Mouse (Mus musculus) lung, postnatal 36 days (tissue): ENCODE measurements around the gene Gramd1a.
A peak's percentile ranks its signal among the peaks of the same experiment; 100 is the strongest.

ENCODE experiments used
- DNase-seq: peaks from one replicate; pipeline ENCODE4 v3.0.0; 2022; ENCODE audit warnings: mixed read lengths

Gramd1a gene

DNA sequence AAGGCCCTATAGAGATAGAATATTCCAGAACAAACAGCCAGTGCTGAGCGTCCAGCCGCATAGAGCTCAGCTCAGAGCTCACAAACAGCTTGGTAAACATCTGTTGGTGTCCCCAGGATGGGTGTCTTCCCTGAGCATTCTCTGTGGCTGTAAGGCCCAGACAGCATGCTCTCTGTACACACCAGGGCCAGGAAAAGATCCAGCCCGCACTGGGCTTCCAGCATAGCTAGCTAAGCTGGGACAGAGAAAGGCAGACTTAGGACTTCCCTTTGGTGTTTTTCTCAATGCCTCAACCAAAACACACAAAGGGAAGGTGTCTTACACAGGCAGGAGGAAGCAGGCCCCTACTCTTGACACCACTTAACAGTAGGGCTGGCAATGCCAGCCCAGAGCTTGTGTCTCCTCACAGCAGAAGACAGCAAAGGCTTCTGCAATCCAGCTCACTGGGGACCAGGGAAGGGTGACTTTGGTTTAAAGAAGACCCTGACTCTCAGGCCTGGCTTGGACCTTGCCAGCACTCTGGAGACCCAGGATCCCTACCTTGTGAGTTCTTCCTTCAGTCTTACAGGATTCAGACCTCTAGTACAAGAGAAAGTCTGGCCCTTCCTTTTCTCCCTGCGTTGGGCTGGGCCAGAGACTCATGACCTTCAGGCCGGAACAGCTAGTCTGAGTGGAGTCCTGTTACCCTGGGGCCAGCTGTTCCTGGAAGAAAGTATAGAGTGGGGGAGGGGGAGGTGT is at the start of gene Gramd1a:
Gene Gramd1a (minus strand): TSS at position 601 of the 738 bp plus-strand sequence.
- DNase-seq = no peak

DNA sequence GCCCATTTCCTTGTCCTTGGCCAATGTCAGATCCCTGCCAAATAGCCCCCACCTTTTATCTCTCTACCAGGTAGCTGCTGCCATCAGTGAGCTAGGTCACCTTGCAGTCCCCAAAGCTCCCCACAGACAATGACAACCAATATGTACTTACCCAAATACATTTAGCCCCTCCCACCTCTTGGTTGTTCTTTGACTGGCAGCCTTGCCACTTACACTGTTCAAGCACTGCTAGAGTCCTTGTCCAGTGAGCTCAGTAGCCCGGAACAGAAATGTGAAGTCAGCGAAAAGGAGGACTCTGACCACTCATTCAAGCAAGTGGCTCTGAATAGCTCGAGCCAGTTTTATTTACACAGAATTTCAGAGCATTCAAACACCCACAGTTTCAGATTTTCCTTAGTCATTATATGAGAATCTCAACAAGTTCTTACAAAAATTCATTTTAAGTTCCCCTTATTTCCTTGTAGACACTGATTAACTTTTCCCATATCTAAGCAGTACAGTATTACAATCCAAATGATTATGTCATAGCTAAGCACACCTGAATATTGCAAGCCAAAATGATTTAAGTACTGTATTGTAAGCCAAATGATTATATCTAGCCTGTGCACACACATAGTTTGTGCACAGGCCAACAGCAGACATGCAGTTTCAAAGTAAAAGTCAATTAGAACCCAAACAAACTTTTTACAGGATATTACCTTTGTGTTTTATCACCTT is 40.1 kb upstream of the Gramd1a start:
- peak; percentile 51 for DNase-seq

DNA sequence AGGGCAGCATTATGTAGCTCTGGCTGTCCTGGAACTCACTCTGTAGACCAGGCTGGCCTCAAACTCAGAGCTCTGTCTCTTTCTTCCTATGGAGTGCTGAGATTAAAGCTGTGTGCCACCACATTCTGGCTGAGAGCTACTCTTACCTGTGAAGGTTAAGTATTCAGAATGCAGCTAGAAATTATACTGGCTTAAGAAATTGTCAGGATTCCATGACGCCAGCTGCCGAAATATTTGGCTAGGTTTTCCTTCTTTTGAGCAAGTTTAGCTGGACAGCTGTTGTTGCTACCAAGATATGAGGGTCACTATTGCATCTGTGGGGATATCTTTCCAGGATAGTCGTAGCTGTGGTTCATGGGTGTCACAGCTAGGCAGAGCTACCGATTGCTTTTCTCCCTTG is 29.0 kb upstream of the Gramd1a start:
- no peak for DNase-seq

DNA sequence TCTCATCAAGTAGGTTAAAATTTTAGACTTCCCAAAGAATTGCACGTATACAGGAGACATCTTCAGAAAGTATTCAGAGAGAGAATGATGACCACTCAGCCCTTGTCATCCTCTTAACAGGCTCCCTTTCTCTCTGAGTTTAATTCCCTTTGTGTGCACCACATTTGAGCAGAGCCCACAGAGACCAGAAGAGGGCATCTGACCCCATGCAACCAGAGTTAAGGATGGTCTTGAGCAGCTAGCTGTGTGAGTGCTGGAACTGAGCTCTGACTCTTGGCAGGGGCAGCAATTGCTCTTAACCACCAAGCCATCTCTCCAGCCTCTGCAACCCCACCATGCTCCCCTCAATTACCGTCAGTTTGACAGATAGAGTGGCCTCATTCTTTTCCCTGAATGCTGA is 27.2 kb upstream of the Gramd1a start:
- DNase-seq = no peak

DNA sequence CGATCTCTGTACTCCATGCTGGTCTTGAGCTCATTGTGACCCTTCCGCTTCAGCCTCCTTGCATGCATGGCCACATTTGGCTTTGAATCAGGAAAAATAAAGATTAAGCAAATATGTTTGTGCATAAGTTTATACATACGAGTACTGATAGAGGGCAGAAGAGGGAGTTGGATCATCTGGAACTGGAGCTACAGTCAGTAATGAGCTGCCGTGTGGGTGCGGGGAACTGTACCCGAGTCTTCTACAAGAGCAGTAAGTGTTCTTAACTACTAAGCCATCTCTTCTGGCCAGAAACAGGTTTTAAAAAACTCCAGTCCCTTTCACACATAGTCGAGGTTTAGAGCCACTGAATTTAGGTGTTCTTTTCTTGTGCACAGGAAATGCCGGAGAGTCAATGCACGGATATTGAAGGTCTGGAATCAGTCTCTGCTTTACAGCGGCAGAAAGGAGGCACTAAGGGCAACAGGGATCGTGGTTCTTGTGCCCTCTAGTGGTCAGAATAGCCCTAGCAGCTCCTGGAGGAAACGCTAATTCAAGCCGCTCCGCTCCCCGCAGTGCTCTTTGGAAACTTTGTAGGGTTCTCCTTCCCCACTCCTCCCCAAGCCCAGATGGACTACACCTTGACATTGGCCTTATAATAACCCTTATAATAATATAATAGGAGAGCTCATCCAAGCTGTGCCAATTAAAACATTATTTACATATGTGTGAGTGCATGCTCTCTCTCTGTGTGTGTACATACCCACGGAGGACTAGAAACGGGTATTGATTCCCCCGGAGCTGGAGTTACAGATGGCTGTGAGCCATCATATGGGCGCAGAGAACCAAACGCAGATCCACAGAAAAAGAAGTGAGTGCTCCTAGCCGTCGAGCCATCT is 21.4 kb upstream of the Gramd1a start:
- DNase-seq = peak; percentile 85

DNA sequence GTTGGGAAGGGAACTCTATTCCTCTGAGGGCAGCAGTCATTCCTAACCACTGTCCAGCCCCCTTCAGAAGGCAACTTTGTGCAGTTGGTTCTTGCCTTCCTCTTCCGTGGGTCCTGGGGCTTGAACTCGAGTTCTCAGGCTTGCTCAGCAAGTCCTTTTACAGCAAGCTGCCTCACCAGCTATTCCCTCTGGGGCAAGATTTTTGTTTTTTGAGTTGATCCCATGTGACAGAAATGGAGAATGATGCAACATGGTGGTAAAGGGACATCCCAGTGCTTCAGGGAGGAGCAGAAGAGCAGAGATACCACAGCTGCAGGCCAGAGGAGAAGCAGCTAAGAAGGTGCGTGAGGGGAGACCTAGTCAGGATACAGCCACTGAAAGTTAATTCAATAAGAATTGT is 19.4 kb upstream of the Gramd1a start:
- no peak for DNase-seq

DNA sequence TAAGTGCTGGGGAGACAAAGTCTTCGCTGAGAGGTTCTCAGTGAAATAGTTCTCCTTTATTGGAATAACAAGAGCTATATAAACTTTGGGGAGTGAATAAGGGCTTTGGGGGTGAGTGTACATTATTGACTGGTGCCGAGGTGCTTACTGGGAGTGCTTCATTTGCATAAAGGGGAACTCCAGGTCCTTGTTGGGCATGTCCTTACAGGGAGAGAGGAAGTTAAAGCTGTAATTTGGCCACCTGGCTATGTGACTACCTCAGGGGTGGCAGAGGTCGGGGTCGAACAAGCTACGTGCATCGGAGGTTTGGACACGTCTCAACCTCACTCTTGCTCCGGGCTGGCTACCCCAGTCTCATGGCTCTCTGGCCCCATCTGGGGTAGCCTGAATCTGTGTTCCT is 18.8 kb upstream of the Gramd1a start:
- no peak for DNase-seq

DNA sequence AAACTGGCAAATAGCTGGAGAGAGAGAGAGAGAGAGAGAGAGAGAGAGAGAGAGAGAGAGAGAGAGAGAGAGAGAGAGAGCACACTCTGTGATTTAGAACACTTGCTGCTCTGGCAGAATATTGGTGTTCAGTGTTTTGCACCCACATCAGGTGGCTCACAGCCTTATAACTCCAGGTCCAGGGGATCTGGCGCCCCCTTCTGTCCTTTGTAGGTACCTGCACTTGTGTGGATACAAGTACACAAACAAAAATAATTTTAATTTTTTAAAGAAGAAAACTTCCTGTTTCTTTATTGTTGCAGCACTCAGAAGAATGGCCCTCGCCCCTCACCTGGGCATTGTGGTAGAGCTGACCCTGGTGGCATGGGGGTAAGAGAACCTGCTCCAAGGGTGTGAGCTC is 16.5 kb upstream of the Gramd1a start:
- peak; percentile 73 for DNase-seq

DNA sequence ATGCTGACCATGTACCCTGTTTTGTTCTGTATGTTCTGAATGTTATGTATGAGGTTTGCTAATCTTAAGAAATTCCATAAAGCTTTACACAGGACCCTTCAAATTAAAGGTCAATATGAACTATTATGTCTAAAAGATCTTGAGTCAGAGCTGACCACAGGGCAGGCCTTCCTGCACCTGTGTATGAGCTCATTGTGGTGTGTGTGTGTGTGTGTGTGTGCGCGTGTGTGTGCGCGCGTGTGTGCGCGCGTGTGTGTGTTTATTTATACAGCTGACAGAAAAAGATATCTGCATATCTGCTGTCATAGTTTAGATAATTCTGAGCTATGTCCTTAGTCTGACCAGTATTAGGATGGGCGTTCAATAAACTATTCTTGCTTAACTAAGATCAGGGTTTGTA is 14.8 kb upstream of the Gramd1a start:
- DNase-seq = no peak

DNA sequence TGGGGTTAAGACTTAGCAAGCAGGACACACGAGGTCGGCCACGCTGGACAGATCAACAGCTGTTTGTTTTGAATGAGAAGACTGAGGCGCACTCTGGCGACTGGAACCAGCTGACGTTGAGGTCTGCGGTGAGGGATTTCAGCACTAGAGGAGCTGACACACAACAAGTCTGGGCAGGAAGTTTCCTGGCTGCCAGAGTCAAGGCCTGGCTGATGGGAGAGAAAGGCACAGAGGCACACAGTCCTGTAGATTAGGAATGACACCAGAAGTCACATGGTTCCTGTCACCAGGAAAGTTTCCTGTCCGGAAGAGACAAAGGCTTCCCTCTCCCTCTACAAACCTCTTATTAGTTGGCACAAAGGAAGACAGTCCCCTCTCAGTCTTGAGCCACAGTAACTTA is 12.7 kb upstream of the Gramd1a start:
- DNase-seq = peak; percentile 52

DNA sequence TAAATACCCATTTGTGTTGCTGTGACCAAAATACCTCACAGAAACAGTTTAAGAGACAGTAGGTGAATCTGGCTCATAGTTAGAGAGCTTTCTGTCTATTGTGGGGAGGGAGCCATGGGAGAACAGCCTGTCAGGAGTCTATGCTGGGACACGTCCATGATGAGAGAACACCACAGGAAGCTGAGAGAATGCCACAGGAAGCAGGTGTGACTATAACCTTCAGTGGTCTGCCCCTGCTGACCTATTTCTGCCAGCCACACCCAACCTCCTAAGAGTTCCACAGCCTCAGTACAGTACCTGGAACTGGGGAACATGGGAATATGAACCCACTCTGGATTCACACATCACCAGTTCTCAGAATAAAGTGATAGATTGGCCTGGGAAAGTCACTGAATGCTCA is 9.1 kb upstream of the Gramd1a start:
- DNase-seq = no peak

DNA sequence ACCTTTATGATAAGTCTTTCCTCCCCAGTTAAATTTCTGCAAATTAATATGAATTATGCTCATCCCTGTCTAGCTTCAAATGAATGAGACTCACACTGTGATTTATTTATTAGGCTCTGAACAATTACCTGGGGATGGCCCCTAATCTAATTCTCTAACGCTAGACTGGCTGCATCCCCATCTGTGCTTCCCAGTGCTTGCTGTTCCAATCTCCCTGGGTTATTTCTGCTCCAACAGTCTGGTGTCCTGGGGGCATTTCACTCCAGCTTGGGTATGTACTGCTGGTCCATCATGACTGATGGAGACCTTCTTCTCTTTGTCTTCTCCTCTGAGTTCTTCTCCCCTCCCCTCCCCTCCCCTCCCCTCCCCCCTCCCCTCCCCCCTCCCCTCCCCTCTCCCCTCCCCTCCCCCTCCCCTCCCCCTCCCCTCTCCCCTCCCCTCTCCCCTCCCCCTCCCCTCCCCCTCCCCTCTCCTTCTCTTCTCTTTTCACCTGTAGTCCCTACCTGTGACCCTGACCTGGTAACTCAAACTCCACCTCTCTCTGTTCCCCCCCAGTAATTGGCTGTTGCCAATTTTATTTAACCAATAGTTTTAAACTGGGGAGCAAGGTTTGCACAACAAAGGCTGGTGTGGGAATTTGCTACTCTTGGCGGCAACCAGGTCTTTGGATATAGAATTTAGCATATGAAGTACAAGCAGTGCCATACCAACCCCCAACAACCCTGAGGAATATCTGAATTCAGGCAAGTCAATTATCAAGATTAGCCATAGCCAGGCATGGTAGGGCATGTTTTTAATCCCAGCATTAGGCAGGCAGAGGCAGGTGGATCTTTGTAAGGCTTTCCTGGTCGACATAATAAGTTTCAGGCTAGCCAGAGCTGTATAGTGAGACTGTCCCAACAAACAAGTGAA is 8.2 kb upstream of the Gramd1a start:
- no peak for DNase-seq

DNA sequence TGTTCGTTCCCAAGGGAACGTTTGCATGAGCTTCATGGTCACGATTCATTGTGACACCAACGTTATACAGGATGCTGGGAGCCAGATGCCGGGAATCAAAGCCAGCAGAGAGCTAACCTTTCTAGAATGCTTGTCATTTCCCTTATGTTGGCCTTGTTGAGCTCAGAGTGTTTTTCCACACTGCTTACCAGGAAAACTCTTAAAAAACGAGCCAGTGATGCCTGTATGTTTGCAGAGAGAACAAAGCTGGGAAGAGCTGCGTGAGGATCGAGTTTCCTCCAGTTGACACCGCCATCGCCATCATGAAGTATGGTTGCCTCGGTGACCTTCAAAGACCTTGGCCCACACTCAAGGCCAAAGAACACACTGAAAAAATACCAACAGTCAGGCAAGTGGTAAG is 6.6 kb upstream of the Gramd1a start:
- no peak for DNase-seq

DNA sequence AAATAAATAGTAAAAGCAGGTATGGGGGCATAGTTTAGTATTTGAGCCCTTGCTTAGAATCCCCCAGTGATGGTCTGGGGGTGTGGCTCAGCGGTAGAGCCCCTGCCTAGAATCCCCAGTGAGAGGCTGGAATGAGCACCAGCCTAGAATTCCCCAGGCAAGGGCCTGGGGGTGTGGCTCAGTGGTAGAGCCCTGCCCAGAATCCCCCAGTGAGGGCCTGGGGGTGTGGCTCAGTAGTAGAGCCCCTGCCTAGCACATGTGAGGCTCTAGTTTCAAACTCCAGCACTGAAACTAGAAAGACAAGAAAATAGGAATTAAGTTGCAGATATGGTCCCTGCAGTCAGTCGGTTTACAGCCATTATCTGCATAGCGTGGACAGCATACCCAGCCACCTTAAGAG is 6.1 kb upstream of the Gramd1a start:
- no peak for DNase-seq

DNA sequence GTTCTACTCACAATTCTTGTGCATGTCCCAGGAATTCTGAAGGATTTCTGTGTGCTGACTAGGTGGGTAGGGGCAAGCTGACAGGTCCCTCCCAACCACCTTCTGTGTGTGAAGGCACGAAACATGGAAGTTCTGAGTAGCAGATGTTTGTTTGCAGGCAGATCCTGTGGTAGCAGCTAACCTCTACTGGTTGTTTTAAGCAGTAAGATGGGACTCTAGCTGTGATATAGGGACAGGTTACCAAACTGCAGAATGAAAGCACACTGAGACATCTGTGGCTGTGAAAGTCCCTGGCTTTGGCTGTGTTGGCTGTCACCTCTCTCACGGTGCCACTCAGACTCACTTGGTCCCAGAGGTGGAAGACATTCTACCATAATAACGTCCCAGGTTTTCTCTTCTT is 5.5 kb upstream of the Gramd1a start:
- DNase-seq = no peak

DNA sequence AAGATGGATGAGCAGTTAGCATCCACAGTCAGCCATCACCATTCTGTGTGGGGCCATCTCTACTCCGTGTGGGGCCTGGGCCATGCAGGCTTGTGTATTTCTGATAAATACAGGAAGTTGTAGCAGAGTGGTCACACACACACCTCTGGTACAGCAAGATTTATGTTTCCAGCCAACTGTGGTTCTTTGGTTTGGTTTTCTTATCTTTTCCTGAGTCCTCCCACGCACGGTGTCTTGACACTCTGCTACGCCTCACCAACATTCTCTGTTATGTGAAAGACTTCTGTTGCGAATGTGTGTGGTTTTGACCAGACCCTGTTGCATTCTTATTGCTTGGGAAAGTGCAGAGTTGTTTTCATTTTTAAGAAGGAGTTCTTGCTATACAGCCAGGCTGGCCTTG is 5.1 kb upstream of the Gramd1a start:
- peak; percentile 67 for DNase-seq

DNA sequence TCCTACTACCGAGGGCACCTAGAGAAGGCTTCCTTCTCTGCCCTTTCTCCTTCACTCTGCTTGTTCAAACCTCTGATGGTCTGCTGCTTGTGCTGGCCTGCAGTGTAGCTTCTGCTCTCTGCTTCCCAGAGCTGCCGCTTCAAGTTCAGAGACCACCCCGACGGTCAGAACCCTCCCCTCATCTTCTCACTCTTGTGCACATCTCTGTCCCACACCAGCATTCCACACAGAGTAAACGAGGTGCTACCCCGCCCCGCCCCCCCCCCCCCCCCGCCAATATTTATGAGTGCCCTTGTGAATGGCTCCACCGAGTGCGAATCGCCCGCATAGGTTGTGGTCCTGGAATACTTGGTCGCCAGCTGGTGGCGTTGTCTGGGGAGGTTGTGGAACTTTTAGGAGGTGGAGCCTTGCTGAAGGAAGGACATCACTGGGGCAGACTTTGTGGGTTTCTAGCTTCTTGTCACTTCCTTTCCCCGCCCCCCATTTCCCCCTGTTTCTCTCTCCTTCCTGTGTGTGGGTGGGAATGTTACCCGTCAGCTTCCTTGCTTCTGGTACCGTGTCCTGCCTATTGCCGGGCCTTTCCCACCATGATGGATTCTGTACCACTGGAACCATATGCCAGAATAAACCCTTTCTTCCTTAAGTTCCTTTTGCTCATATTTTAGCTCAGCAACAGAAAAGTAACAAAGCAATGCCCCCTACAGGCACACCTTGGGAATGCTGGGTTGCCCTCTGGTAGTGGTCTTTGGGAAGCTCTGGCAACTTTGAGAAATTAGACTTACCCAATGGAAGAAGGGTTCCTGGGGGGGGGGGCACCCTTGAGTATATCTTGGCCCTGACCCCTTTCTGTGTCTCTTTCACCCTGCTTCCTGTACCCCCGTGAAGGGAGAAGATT is 585 bp upstream of the Gramd1a start:
- peak; percentile 71 for DNase-seq

DNA sequence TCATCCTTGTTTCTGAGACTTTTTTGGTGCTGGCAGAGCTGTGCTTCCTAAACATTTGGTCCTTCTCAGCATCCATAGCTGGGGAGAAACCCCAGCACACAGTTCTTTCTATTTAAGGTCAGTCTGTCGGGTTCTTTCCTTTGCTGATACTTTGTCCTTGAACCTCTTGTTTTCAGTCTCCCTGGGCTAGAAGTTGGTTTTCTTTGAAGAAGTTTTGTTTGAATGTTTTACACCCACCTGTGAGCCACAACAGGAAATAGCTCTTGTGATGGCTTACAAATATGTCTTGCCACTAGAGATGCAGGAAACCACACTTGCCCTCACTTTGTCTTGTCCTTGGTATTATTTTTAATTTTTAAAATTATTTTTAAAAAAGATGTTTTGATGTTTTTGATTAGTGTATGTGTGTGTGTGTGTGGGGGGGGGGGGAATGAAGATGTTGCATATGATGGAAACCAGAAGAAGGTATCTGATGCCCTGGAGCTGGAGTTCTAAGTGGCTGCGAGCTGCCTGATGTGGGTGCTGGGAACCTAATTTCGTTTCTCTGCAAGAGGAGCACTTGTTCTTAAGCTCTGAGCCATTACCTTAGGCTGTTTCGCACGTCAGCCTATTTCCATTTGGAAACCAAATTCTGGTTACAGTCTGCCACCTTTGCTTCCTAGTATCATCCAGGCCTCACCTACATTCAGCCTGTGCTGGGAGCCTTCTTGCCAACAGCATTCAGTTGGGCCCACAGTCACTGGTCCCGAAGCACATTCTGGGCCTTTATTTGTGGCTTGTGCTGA is 2.0 kb downstream of the Gramd1a start:
- no peak for DNase-seq

DNA sequence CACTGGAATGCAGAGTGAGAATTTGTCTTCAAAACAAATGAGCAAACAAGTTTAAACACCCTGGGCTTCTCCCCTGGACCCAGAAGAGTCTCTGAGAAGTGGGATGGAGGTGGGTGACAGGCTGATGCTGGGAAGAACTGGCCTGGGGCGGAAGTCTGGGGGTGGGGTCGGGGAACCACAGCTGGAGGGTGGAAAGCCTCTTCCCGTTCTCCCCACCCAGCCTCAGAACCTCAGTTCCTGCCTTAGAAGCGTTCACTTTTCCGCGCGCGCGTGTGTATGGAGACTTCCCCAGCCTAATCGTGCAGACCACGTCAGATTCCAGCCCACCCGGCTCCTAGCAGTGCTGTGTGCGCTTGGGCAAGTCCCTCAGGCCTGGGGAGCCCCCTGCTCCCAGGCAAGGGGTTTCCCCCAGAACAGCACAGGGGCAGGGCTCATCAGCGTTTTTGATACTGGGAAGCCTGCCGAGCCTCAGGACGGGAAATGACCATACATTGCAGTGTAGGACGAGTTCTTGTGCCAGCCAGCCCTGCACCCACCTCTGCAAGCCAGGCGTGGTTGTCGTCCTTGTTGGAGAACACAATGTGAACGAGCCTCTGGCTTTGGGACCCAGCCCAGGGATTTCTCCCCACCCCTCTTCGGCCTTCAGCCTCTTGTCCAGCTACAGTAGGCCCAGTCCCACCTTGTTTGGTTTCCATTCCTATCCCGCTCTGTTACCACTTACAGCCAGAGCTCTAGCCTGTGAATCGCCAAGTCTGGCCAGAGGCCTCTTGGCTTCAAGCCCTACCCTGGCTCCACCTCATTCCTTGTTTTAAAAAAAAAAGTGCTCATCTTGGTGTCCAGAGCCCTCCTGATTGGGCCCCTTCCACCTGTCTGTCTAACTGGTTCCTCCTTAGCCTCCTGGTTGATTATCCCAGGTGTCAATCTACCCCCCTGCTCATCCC is 4.1 kb downstream of the Gramd1a start:
- peak; percentile 80 for DNase-seq
